Comparison of ENCODE assay signal across 8 mouse cellular contexts in the genomic region with DNA sequence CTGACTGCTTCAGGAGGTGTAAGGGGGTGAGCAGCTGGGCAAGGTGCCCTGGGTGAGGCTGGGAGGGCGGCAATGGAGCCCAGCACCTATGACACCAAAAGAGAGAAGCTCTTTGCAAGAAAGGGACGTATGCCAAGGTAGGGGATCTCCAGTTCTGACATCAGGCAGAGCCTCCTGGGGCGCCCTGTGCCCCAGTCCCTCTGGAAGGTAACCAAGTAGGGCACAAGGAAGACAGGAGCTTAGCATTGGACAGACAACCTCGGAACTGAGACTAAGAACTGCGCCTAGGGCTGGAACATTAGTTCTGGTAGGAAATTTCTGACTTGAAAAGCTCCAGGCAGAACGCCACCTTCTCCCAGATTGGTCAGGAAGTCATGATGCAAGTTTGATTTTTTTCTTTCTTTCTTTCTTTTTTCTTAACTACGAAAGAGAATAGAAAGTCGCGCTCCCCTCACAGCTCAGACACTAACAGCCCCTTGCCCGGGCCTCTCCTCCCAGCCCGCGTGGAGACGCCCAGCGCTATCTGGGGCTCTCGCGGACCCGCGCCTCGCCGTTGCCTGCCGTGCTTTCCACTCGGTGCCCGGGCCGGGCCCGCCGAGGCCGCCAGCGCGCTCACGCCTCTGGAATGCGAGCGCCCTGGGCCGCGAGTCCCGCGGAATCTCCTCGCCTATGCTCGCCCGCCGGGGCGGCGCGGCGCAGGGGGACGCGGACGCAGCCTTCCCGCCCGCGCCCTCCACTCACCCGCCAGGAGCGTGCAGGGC. TPM values are rescaled to one million over a fixed set of nuclear protein-coding genes. Genes with fewer than 3 reads are reported as not detected.
DNase-seq lines count a peak whose midpoint lies in the region; ATAC-seq and TF ChIP-seq lines count a peak whose summit lies in the region.

No protein-coding gene starts in this region.

- H3K4me3 ChIP-seq in spleen, adult 2 months (ENCODE audit: extremely low read depth, insufficient read depth, insufficient read length) = peak overlapping the region; percentile 70
- peak overlapping the region; percentile 72 for H3K4me3 ChIP-seq in heart, embryonic 13.5 days
- H3K4me3 ChIP-seq in midbrain, embryonic 10.5 days = peak overlapping the region; percentile 64

- H3K27ac ChIP-seq in spleen, adult 2 months (ENCODE audit: insufficient read depth, low read length) = peak overlapping the region; percentile 73
- H3K27ac ChIP-seq in heart, embryonic 13.5 days (replicated peaks) = peak overlapping the region; percentile 84
- peak overlapping the region; percentile 87 for H3K27ac ChIP-seq in midbrain, embryonic 10.5 days (replicated peaks)

- no peak for DNase-seq in spleen, adult 2 months (ENCODE audit: low read depth in 1 of 2, low spot score in 2 of 2)
- no peak for DNase-seq in spleen, adult 12 weeks (ENCODE audit: low spot score)
- peak; percentile 67 for DNase-seq in embryo, embryonic 10.5 days (ENCODE audit: low spot score)
- DNase-seq in kidney, postnatal 10 days = peak; percentile 80
- DNase-seq in midbrain, embryonic 10.5 days (ENCODE audit: low spot score) = peak; percentile 69
- DNase-seq in thymus, postnatal 4 days = peak; percentile 71
- DNase-seq in frontal cortex, adult 2 months (ENCODE audit: extremely low spot score in 1 of 2, low spot score in 1 of 2) = no peak

- no peak for TF ChIP-seq POLR2A in spleen, adult 2 months (IDR thresholded peaks at IDR 0.05; ENCODE audit: low read depth, low read length)

- H3K36me3 ChIP-seq in spleen, adult 2 months (ENCODE audit: control insufficient read depth, insufficient read depth, low read length) = no peaks in the 10 kb centered on the region
- no peaks in the 10 kb centered on the region for H3K36me3 ChIP-seq in heart, embryonic 13.5 days
- no peaks in the 10 kb centered on the region for H3K36me3 ChIP-seq in midbrain, embryonic 10.5 days

- no peak for TF ChIP-seq CTCF in spleen, adult 2 months (IDR thresholded peaks at IDR 0.05; ENCODE audit: extremely low read depth, insufficient read depth, insufficient read length, insufficient replicate concordance)

- H3K4me1 ChIP-seq in spleen, adult 2 months (ENCODE audit: control insufficient read depth, insufficient read depth, insufficient read length) = peaks cover 39% of the 10 kb centered on the region; the same call in 1 of the 2 replicates
- peaks cover 57% of the 10 kb centered on the region for H3K4me1 ChIP-seq in heart, embryonic 13.5 days
- H3K4me1 ChIP-seq in midbrain, embryonic 10.5 days = peaks cover 43% of the 10 kb centered on the region

- WGBS in spleen, adult 2 months = 2% methylated on average over 51 of the region's 52 CpGs
- 2% methylated on average over 45 of the region's 52 CpGs for WGBS in heart, embryonic 13.5 days
- 4% methylated on average over 52 of the region's 52 CpGs for WGBS in midbrain, embryonic 10.5 days

- H3K4me2 ChIP-seq in heart, embryonic 13.5 days = peak overlapping the region; percentile 80

- H3K9me3 ChIP-seq in heart, embryonic 13.5 days = no peaks in the 10 kb centered on the region
- H3K9me3 ChIP-seq in midbrain, embryonic 10.5 days (replicated peaks) = no peaks in the 10 kb centered on the region

- H3K27me3 ChIP-seq in spleen, adult 2 months (ENCODE audit: control insufficient read depth, insufficient read depth, low read length) = no peaks in the 10 kb centered on the region
- H3K27me3 ChIP-seq in heart, embryonic 13.5 days (replicated peaks) = no peaks in the 10 kb centered on the region
- H3K27me3 ChIP-seq in midbrain, embryonic 10.5 days (ENCODE audit: low read depth, poor library complexity, severe bottlenecking) = peaks cover 43% of the 10 kb centered on the region

- peak; percentile 21; the same call in 1 of the 2 replicates for ATAC-seq in heart, embryonic 13.5 days (ENCODE audit: extremely low read depth, insufficient number of reproducible peaks, low FRiP score, low TSS enrichment)

- peak overlapping the region; percentile 90 for H3K9ac ChIP-seq in heart, embryonic 13.5 days

RNA-seq across cellular contexts. Expression of gene Piezo1, which starts 0.7 kb away (rescaled TPM):
- 96.7 and 117 TPM in 2 replicates for polyA plus RNA-seq in spleen, adult 2 months (2012; rRNA removed)
- 12.9 and 15.4 TPM in 2 replicates for polyA plus RNA-seq in heart, embryonic 13.5 days (2015; fragmentation: Nextera tagmentation; extraction: Ambion mirVana)
- 5.8 and 8.2 TPM in 2 replicates for polyA plus RNA-seq in midbrain, embryonic 10.5 days (2016; fragmentation: Nextera tagmentation; extraction: Ambion mirVana)
- 7.4 and 9.1 TPM in 2 replicates for polyA plus RNA-seq in frontal cortex, adult 2 months (2012; rRNA removed)

RNA-seq across cellular contexts. Expression of gene Cdt1, which starts 17.4 kb away (rescaled TPM):
- 50.4 and 118 TPM in 2 replicates for polyA plus RNA-seq in spleen, adult 2 months (2012; rRNA removed)
- polyA plus RNA-seq in heart, embryonic 13.5 days (2015; fragmentation: Nextera tagmentation; extraction: Ambion mirVana) = 31.0 and 34.6 TPM in 2 replicates
- 63.2 and 70.9 TPM in 2 replicates for polyA plus RNA-seq in midbrain, embryonic 10.5 days (2016; fragmentation: Nextera tagmentation; extraction: Ambion mirVana)
- 2.4 and 2.5 TPM in 2 replicates for polyA plus RNA-seq in frontal cortex, adult 2 months (2012; rRNA removed)

RNA-seq across cellular contexts. Expression of gene Aprt, which starts 26.3 kb away (rescaled TPM):
- 86.7 and 106 TPM in 2 replicates for polyA plus RNA-seq in spleen, adult 2 months (2012; rRNA removed)
- polyA plus RNA-seq in heart, embryonic 13.5 days (2015; fragmentation: Nextera tagmentation; extraction: Ambion mirVana) = 251 and 271 TPM in 2 replicates
- polyA plus RNA-seq in midbrain, embryonic 10.5 days (2016; fragmentation: Nextera tagmentation; extraction: Ambion mirVana) = 241 and 278 TPM in 2 replicates
- 66.0 and 67.4 TPM in 2 replicates for polyA plus RNA-seq in frontal cortex, adult 2 months (2012; rRNA removed)

Comparison
In these comparisons a context has a peak if more than half of its experiments do, and no peak if none do; other contexts are left out.
1. DNase-seq: peak in embryo, embryonic 10.5 days (single experiment), kidney, postnatal 10 days (single experiment), midbrain, embryonic 10.5 days (single experiment) and thymus, postnatal 4 days (single experiment); none in spleen, adult 2 months (0 of 2), spleen, adult 12 weeks (single experiment) and frontal cortex, adult 2 months (0 of 2).
2. Peak in every context shown above with its lines, with median percentiles within 50 percentile points of each other: H3K27ac ChIP-seq and H3K4me3 ChIP-seq.